Mouse (Mus musculus): ENCODE data around the gene Chpt1.
"Not testable (repeated sequence)": the region's sequence is repeated elsewhere in the genome, so short reads cannot be mapped to it uniquely, and the experiment has no call there.

Chpt1 gene

GRCm38 (mm10) chr10:88503421-88504314, at the start of gene Chpt1:
Chpt1 (minus strand) TSS chr10:88504073.
- peak; percentile 91 for DNase-seq (ENCODE audit: extremely low spot score, low spot score)

GRCm38 (mm10) chr10:88552738-88553137, 48.9 kb upstream of the Chpt1 start:
- no peak for DNase-seq (ENCODE audit: extremely low spot score, low spot score)

GRCm38 (mm10) chr10:88550225-88550624, 46.4 kb upstream of the Chpt1 start:
- no peak for DNase-seq (ENCODE audit: extremely low spot score, low spot score)

- no peak for DNase-seq (ENCODE audit: extremely low spot score, low spot score)
These were observed 43.8 kb upstream of the Chpt1 start for GRCm38 (mm10) chr10:88547635-88548034.

- no peak for DNase-seq (ENCODE audit: extremely low spot score, low spot score)
These were observed 26.8 kb upstream of the Chpt1 start for GRCm38 (mm10) chr10:88530631-88531030.

DNA sequence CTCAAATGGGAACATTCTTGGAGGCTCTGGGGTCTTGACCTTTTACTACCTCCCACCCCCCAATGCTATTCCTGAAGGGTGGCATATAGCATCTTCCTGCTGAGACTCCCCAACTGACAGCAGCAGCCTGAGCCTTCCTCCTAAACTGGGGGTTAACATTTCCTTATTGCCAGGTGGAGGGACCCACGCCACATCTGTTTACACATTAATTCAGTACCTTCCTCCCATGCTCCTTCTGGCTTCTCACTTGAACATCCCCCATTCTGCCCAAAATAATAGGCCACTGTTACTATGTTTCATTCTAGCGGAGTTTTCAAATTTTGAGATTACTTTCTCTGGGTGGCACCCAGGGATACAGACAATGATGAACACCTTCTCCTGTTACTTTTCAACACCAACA, 20.1 kb upstream of the Chpt1 start:
- DNase-seq (ENCODE audit: extremely low spot score, low spot score) = no peak

GRCm38 (mm10) chr10:88523212-88523611, 19.3 kb upstream of the Chpt1 start:
- no peak for DNase-seq (ENCODE audit: extremely low spot score, low spot score)

- no peak for DNase-seq (ENCODE audit: extremely low spot score, low spot score)
These were observed 18.9 kb upstream of the Chpt1 start for GRCm38 (mm10) chr10:88522795-88523194.

- not testable (repeated sequence) for DNase-seq (ENCODE audit: extremely low spot score, low spot score)
These were observed 11.2 kb upstream of the Chpt1 start for GRCm38 (mm10) chr10:88515049-88515448.

DNA sequence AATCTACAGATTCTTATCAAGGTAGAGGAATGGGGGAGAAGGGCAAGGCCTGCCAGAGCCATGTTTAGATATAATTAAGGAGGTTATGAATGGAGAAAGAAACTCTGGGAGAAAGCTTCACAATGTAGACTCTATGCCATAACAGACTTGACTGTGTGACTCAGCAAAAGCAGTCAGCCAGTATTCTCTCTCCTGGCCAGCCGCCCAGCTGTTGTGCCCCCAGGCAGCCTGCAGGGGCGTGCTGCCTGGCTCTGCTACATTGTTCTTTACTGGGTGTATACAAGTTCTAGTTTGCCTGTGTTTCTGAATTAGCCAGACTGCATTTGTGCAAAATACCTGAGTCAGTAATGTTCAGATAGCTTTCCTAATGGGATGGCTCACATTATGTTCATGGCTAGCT, 10.6 kb upstream of the Chpt1 start:
- DNase-seq (ENCODE audit: extremely low spot score, low spot score) = no peak

GRCm38 (mm10) chr10:88513574-88514135, 9.8 kb upstream of the Chpt1 start:
- no peak for DNase-seq (ENCODE audit: extremely low spot score, low spot score)

- DNase-seq (ENCODE audit: extremely low spot score, low spot score) = no peak
These were observed 7.5 kb upstream of the Chpt1 start for GRCm38 (mm10) chr10:88511355-88511754.

- no peak for DNase-seq (ENCODE audit: extremely low spot score, low spot score)
These were observed 6.8 kb upstream of the Chpt1 start for GRCm38 (mm10) chr10:88510503-88511271.

DNA sequence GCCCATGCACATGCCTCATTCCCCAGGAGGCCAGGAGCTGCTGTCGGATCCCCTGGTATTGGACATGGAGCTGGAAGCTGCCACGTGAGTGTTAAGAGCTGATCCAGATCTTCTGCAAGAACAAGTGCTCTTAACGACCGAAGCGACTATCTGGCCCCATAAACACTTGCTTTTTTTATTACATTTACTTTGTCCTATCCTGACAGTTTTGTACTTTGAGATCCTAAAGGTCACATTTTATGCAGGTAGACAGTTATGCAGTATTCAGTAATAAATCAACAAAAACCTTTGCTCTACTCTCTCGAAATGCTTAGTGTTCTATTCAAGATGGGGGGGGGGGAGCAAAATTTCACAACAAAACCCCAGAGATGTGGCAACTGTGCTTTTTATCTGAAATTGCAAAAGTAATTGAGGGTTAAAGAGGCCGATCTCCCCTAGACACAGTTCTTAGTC, 3.8 kb upstream of the Chpt1 start:
- DNase-seq (ENCODE audit: extremely low spot score, low spot score) = no peak

GRCm38 (mm10) chr10:88505256-88505655, 1.4 kb upstream of the Chpt1 start:
- DNase-seq (ENCODE audit: extremely low spot score, low spot score) = no peak

GRCm38 (mm10) chr10:88504481-88504880, 608 bp upstream of the Chpt1 start:
- no peak for DNase-seq (ENCODE audit: extremely low spot score, low spot score)

- no peak for DNase-seq (ENCODE audit: extremely low spot score, low spot score)
These were observed 954 bp downstream of the Chpt1 start for GRCm38 (mm10) chr10:88502919-88503318.

DNA sequence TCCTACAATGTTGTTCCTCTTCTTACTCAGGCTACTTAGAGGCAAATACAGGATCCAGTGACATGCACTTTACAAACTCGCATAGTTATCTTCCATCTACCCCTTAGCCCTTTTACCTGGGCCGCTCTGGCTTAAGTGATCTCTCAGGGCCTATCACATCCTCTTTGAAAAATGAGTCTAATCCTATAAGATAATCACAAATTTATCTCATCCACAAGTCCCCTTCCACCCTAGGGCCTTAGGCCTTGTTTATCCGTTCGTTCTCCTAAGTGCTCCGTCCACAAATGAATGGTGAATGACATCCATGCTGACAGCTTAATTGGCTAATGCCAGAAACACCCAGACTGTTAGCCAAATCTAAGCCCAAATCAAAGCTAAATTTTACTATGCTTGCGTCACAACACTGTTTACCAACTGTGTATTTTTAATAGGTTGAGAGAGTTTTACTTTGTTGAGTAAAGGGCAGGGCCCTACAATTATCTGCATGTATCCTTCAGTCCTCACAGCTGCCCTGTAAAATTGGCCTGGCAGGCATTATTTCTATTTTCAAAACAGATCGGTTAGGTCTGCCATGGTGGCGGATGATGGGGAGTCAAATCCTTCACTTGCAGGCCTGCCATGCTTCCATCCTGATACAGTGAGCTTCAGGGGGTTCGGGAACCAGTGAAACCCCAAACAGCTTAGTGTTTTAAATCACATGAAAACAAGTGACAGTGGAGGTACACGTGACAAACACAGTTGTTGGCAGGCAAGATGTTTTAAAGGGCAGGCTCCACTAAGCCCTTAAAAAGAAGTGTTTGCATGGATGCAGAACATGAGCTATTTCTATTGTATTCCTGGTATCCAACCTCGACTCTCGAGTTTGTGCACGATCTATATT, 1.7 kb downstream of the Chpt1 start:
- no peak for DNase-seq (ENCODE audit: extremely low spot score, low spot score)

GRCm38 (mm10) chr10:88501370-88501769, 2.5 kb downstream of the Chpt1 start:
- DNase-seq (ENCODE audit: extremely low spot score, low spot score) = no peak

GRCm38 (mm10) chr10:88499993-88500392, 3.9 kb downstream of the Chpt1 start:
- DNase-seq (ENCODE audit: extremely low spot score, low spot score) = no peak

Measured in neural tube, embryonic 10.5 days (tissue).